Mouse (Mus musculus) stomach, postnatal 0 days (tissue): ENCODE measurements around the gene Tut1. TPM values are rescaled to one million over a fixed set of nuclear protein-coding genes. Genes with fewer than 3 reads are reported as not detected.
A peak's percentile ranks its signal among the peaks of the same experiment; 100 is the strongest.

Source experiments
- ATAC-seq: fragments of 200-750 bp; cut with Nextera tagmentation; 2 replicates; pipeline ENCODE4 v1.8.0; 2017; ENCODE audit not compliant: low FRiP score, low TSS enrichment
- DNase-seq: peaks from one replicate; pipeline ENCODE4 v3.0.0-alpha.2; 2016; ENCODE audit warnings: low spot score
- H3K27ac ChIP-seq: fragments of 300-500 bp; sonication (generic); replicated peaks from 2 replicates; pipeline ENCODE4 v1.5.1; 2014; ENCODE audit warnings: mild to moderate bottlenecking, control low read depth
- H3K27me3 ChIP-seq: fragments of 300-500 bp; sonication (generic); 2 replicates; pipeline ENCODE4 v1.6.1; 2014; ENCODE audit warnings: low read length; ENCODE audit not compliant: control insufficient read depth, insufficient read depth
- H3K36me3 ChIP-seq: fragments of 300-500 bp; sonication (generic); 2 replicates; pipeline ENCODE4 v1.6.1; 2014; ENCODE audit warnings: low read length, mixed read lengths; ENCODE audit not compliant: control insufficient read depth, insufficient read depth
- H3K4me1 ChIP-seq: fragments of 300-500 bp; sonication (generic); replicated peaks from 2 replicates; pipeline ENCODE4 v1.6.1; 2014; ENCODE audit warnings: antibody characterized with exemption; ENCODE audit not compliant: control insufficient read depth, insufficient read depth
- H3K4me2 ChIP-seq: fragments of 300-500 bp; sonication (generic); replicated peaks from 2 replicates; pipeline ENCODE4 v1.6.1; 2014; ENCODE audit warnings: low read depth, mild to moderate bottlenecking, control low read depth, moderate library complexity
- H3K4me3 ChIP-seq: fragments of 300-500 bp; sonication (generic); 2 replicates; pipeline ENCODE4 v1.5.1; 2014; ENCODE audit warnings: low read depth, low read length, control low read depth
- H3K9ac ChIP-seq: fragments of 300-500 bp; sonication (generic); 2 replicates; pipeline ENCODE4 v1.6.1; 2014; ENCODE audit warnings: mild to moderate bottlenecking, low read length, control low read depth, mixed read lengths
- H3K9me3 ChIP-seq: fragments of 300-500 bp; sonication (generic); 2 replicates; pipeline ENCODE4 v1.6.1; 2016; ENCODE audit warnings: low read length; ENCODE audit not compliant: control insufficient read depth
- CTCF ChIP-seq: IDR thresholded peaks from 2 replicates; pipeline ENCODE4 v1.5.1; 2016; ENCODE audit warnings: antibody characterized with exemption, low read depth, mild to moderate bottlenecking, moderate library complexity
- EP300 ChIP-seq: optimal IDR thresholded peaks from 2 replicates; pipeline ENCODE3; 2016; ENCODE audit warnings: antibody characterized with exemption
- WGBS: fragments of 180-500 bp; shearing (Covaris S2); extraction: QIAGEN DNeasy Blood & Tissue Kit; methylation state at CpG from one replicate; pipeline ENCODE4 v1.1.7; 2014; 5-methylcytosine and 5-hydroxymethylcytosine counted together
- polyA plus RNA-seq: library from polyadenylated mRNA; unstranded; fragments of >200 nt; fragmentation: Nextera tagmentation; extraction: Ambion mirVana; gene quantifications from 2 replicates; pipeline ENCODE4 v1.2.1, GENCODE M21; 2015

Gene Tut1
- polyA plus RNA-seq, 1 experiment from 2014 or later: 14.9 TPM

DNA sequence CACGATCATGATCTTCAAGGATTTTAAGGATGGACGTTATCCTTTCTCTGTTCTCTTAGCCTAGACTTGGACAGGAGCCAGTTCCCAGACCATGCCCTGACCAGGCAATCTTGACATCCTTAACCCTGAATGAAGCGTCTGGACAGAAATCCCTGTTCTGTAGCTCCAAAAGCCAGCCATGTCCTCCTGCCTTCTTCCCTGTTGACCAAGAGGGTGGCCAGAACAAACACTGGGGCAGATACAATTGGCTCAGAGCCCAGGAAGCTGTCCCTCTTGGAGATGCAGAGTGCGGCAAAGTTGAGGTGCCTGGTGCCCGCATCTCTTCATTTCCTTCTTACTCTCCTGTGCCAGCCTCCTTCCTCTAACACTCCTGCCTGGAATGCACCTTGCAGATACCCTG is 32.2 kb downstream of the Tut1 start:
- Histone ChIP-seq H3K36me3 (no peaks in the 10 kb centered on the region), H3K27me3 (no peaks in the 10 kb centered on the region), H3K9ac (no peak overlapping the region), H3K4me1 (peaks cover 15% of the 10 kb centered on the region), H3K27ac (peak overlapping the region; percentile 25; the same call in 1 of the 2 replicates), H3K9me3 (no peaks in the 10 kb centered on the region), H3K4me2 (no peak overlapping the region), H3K4me3 (no peak overlapping the region)
- no peak for TF ChIP-seq EP300
- TF ChIP-seq CTCF: no peak
- DNase-seq (peak; percentile 84), ATAC-seq (peak; percentile 12; the same call in 1 of the 2 replicates)
- 40% methylated on average over 5 of the region's 5 CpGs for WGBS

GRCm38 (mm10) chr19:8987816-8988215 is 34.2 kb downstream of the Tut1 start:
- peak overlapping the region; percentile 76 for H3K4me2 ChIP-seq
- ATAC-seq: no peak
- DNase-seq: no peak
- no peaks in the 10 kb centered on the region for H3K36me3 ChIP-seq
- peaks cover 21% of the 10 kb centered on the region for H3K4me1 ChIP-seq
- H3K27ac ChIP-seq: peak overlapping the region; percentile 99
- no peak overlapping the region for H3K4me3 ChIP-seq
- no peaks in the 10 kb centered on the region for H3K27me3 ChIP-seq
- no peaks in the 10 kb centered on the region for H3K9me3 ChIP-seq
- TF ChIP-seq EP300 (no peak), CTCF (no peak)
- peak overlapping the region; percentile 4; the same call in 1 of the 2 replicates for H3K9ac ChIP-seq
- 50% methylated on average over 2 of the region's 2 CpGs for WGBS

DNA sequence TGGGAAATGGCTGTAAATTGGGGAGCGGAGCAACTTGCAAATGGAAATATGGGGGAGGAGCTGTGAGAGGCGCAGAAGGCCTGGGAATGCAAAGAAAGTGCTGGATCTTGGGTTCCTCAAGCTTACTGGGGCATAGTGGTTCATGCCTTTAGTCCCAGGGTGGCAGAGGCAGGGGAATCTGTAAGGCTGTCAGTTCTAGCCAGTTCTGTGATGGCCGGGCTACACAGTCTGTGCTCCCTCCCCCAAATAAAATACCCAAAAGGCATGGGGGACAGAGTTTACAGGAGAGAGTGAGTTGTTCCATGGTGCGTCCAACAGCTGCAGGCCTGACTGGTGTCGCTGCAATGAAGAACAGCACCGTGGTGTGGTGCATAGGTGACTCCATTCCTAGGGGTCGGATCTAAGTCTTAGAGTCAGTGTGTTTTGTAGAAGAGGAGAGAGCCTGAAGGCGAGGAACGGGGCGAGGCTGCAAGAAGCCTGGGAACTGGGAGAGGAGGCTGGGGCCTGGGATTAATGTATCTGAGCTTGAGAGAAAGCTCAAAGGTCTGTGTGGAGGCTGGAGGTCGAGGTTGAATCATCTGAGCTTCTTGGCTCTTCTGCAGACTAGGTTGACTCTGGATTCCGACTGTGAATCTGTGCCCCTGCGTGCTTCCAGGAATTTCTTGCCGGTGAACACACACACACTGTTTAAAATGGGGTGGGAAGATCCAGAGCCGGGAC is 34.9 kb downstream of the Tut1 start:
- H3K36me3 ChIP-seq: no peaks in the 10 kb centered on the region
- H3K27ac ChIP-seq: peak overlapping the region; percentile 99
- peak overlapping the region; percentile 76 for H3K4me2 ChIP-seq
- H3K4me1 ChIP-seq: peaks cover 26% of the 10 kb centered on the region
- DNase-seq (peak; percentile 45), ATAC-seq (peak; percentile 0; the same call in 1 of the 2 replicates)
- 24% methylated on average over 15 of the region's 15 CpGs for WGBS
- H3K9me3 ChIP-seq: no peaks in the 10 kb centered on the region
- TF ChIP-seq EP300: no peak
- peak overlapping the region; percentile 91 for H3K4me3 ChIP-seq
- peak overlapping the region; percentile 97 for H3K9ac ChIP-seq
- no peaks in the 10 kb centered on the region for H3K27me3 ChIP-seq

DNA sequence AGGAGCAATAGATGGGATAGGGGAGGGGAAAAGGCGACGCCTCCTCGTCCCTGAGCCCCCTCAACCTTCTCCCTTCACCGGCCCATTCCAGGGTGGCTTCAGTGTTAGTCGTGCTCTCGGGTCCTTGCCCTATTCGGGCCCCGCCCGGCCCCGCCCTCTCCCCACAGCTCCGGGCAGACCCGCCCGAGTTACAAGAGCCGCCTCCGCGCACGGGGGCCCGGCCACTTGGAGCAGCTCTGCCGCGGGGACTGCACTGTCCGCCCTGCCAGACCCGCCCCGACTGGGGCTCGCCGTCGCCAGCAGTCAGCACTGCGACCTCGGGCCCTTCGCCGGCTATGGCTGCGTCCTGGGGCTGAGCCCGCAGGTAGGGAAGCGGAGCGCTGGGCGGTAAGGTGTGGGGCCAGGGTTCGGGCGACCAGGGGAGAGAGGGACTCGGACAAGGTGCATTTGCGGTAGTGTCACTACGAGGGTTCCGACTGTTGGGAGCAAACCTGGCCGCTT is 35.5 kb downstream of the Tut1 start, which contains the start of gene Ahnak:
TSS of gene Ahnak (plus strand) at position 219 of the 501 bp plus-strand sequence.
- H3K4me1 ChIP-seq: peaks cover 27% of the 10 kb centered on the region

DNA sequence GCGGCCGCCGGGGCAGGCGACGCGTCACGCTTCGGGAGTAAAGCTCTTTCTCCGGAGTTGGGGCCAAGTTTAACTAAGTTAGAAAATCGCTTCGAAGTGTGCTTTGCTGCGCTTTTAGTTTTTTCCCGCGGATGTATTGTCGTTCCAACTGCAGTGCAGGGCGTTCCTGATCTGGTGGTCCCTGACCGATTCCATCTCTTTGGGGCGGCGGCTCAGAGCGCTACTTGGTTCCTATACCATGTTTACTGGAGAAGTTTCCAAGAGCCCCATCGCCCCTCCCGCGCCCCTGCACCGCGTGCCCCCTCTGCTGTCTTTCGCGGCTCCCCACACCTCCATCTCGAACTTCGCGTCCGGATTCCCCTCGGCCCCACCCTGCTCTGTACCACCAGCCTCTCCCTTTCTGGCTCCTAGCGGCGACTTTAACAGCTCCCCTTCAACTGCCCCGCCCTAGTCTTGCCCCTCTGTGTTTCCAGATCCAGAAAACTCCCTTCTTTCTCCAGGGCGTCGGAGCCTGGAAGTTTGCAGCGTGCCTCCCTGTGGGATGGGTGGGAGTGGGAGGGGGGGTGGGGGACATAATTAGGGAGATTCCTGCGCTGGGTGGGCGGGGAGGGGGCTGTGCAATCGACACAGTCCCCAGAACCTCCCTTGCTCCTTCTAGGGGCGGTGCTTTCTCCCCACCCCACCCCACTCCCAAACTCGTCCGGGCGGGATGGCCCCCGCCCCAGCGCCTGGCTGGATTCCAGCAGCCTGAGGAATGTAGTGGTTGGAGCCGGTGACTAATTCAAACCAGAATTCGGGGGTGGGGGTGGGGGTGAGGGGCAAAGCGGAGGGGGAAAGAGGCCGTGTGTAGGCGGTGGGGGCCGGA is 36.2 kb downstream of the Tut1 start:
- under 1% methylated on average over 51 of the region's 53 CpGs for WGBS
- DNase-seq: peak; percentile 90

More for the DNA sequence above, 35.5 kb downstream of the Tut1 start, which contains the start of gene Ahnak:
- ATAC-seq: peak; percentile 78
- WGBS: under 1% methylated on average over 42 of the region's 42 CpGs
- Histone ChIP-seq H3K9ac (peak within 1 kb of the TSS; percentile 97), H3K4me2 (peak within 1 kb of the TSS; percentile 76), H3K27me3 (no peaks in the 10 kb centered on the region), H3K36me3 (no peaks in the 10 kb centered on the region), H3K27ac (peak within 1 kb of the TSS; percentile 99), H3K4me3 (peak within 1 kb of the TSS; percentile 91), H3K9me3 (no peaks in the 10 kb centered on the region)
- peak; percentile 91 for DNase-seq
- no peak for TF ChIP-seq CTCF
- no peak for TF ChIP-seq EP300

More for the DNA sequence above, 36.2 kb downstream of the Tut1 start:
- H3K9me3 ChIP-seq: no peaks in the 10 kb centered on the region
- peaks cover 25% of the 10 kb centered on the region for H3K4me1 ChIP-seq
- H3K36me3 ChIP-seq: no peaks in the 10 kb centered on the region
- peak overlapping the region; percentile 97 for H3K9ac ChIP-seq
- TF ChIP-seq EP300 (no peak), CTCF (peak; percentile 58)
- H3K4me2 ChIP-seq: peak overlapping the region; percentile 76
- H3K27ac ChIP-seq: peak overlapping the region; percentile 99
- no peaks in the 10 kb centered on the region for H3K27me3 ChIP-seq
- H3K4me3 ChIP-seq: peak overlapping the region; percentile 91
- peak; percentile 68 for ATAC-seq
